Mouse (Mus musculus): Measurements from ENCODE around the gene Copz2.
"Not testable (repeated sequence)": the region's sequence is repeated elsewhere in the genome, so short reads cannot be mapped to it uniquely, and the experiment has no call there.

Gene Copz2

GRCm38 (mm10) chr11:96829813-96830538 lies 19.7 kb upstream of the Copz2 start, which contains the start of gene Nfe2l1:
TSS of gene Nfe2l1 (minus strand) at chr11:96829968.
- DNase-seq = peak; percentile 99

- no peak for DNase-seq
Observed at GRCm38 (mm10) chr11:96830539-96831216, 19.0 kb upstream of the Copz2 start.

DNA sequence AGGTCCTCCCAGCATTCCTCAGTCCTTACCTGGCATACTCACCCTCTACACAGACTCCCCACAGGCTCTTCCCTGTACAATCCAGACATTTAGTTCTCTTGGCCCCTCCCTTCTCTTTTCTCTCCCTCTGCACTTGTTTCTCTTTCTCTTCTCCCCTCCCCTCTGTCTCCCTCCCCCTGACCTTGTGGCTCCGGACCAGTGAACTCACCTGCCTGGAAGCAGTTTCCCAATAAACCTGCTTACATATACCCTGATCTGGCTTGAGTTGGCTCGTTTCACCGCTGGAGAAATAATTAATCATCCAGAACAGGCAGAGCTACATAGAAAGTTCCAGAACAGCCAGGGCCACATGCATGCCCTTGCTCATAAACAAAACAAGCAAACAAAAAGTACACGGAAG lies 18.2 kb upstream of the Copz2 start:
- DNase-seq = peak; percentile 59

- DNase-seq = no peak
Observed at GRCm38 (mm10) chr11:96832541-96832940, 17.1 kb upstream of the Copz2 start.

DNA sequence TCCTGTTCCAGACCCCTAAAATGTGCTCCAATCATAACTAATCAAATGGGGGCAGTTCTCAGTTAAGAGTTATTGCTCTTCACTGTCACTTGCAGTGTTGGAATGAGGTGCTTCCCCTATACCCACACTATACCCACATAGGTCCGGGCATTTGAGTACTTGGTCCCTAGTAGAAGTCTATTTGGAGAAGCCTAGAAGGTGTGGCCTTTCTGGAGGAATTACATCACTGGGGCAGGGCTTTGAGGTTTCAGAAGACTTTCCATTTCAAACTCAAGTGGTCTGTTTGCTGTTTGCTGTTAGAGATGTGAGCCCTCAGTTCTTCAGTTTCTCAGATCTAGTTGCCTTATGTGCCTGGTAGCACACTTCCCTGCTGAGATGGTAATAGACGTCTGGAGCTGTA lies 16.7 kb upstream of the Copz2 start:
- no peak for DNase-seq

DNA sequence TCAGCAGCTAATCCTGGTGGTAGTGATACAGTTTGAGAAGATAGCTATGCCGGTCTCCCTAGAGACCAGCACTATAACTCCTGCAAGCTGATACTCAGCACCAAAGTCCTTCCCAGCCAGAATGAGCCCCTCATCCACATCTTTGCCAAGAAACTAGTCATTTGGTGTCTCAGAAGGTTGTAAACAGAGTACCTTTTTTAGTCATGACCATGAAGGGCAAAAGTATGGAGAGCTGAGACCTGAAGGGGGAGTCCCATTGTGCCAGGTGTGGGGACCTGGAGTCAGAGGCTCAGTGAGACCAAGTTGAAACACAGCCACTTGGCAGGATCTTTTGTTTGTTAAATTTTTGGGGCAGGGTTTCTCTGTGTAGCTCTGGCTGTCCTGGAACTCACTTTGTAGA lies 15.5 kb upstream of the Copz2 start:
- DNase-seq = no peak

DNA sequence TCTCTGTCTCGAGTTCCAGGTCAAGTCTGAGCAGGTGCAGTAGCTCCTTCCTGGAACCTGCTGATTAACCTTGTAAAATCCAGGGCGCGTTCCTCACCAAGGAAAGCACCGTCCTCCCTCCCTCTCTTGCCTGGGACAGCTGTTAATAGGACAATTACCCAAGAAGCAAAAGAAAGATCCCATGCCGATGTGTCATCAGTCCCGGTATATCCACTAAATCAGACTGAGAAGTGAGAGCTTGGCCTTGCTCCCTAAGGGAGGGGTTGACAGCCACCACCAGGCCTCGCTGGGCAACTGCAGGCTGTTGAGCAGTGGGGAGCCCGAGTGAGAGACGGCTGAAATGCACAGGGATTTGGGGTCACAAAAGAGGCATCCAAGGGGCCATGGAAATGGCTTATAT lies 12.4 kb upstream of the Copz2 start:
- peak; percentile 31 for DNase-seq

DNA sequence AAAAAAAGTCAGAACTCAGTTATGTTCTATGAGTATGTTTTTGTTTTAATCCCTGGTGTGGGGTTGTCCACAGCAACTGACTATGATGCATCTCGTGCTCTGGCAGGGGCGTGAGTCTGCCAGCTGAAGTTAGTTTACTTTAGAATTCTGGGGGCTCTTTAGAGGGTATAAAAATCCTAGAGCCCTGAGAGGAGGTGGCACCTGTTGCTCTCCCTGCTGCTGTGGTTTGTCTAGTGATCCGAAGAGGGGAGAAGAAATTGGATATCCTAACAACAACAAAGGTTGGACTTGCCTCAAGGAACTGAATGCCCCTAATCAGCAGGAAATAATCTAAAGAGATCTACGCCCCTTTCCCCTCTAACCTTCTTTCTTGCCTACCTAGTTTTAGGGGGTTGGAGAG lies 11.3 kb upstream of the Copz2 start:
- no peak for DNase-seq

DNA sequence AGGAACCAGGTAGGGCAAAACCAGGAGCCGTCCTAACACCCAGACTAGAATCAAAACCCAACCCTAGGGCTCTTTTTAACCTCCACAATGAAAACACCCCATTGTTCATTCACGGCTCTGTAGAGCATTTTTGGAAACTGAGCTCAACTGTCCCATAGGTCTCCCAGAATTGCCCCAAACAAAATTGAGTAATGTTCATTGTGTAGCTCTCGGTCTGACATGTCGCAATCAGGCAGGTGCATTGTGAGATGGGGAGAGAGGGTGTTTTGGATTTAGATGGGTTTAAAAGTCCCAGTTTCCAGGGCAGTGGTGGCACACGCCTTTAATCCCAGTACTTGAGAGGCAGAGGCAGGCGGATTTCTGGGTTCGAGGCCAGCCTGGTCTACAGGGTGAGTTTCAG lies 10.2 kb upstream of the Copz2 start:
- no peak for DNase-seq

DNA sequence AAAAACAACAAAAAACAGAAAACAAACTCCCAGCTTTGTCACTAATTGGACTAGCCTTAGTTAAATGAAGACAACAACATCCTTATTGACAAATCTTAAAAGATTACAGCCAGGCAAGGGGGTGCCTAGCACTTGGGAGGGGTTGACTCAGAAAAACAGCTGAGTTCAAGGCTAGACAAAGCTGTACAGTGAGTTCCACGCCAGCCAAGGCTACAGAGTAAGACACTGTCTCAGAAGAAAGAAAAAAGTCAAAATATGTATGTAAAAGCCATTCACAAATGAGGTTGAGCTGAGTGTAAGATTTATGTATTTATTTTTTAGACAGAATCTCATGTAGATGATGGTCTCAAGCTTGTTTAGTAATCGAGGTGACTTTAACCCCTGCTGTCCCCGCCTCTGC lies 9.8 kb upstream of the Copz2 start:
- DNase-seq = no peak

DNA sequence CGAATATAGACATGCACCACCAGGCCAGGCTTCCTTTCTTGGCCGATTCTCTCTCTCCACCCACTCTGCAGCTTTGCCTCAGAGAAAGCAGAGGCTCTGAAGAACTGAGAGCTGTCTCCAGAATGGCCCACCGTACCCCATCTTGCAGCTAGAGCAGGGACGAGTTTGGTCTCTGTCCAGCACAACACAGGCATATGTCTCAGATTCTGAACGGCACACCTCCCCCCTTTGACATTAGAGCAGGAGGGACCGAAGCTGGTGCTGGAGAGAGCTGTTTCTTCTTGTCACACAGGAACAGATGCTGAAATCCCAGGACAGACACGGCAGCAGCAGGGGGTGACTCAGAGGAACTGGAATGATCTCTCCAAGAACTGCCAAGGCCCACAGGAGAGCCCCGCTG lies 9.4 kb upstream of the Copz2 start:
- no peak for DNase-seq

DNA sequence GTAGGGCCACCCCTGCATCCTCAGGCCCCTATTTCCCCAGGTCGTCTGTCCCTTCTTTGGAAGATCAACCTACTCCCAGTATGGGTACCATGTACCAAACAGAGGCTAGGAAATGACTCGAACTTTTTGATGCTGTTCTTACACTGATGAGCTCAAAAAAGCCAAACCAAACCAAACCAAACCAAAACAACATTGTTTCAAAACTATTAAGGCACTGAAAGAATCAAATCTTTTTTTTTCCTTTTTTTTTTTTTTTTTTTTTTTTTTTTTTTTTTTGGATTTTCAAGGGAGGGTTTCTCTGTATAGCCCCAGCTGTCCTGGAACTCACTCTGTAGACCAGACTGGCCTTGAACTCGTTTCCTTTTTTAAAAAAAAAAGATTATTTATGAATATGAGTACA lies 6.0 kb upstream of the Copz2 start:
- DNase-seq = no peak

- no peak for DNase-seq
Observed at GRCm38 (mm10) chr11:96847240-96847639, 2.4 kb upstream of the Copz2 start.

- no peak for DNase-seq
Observed at GRCm38 (mm10) chr11:96848694-96849093, 976 bp upstream of the Copz2 start.

DNA sequence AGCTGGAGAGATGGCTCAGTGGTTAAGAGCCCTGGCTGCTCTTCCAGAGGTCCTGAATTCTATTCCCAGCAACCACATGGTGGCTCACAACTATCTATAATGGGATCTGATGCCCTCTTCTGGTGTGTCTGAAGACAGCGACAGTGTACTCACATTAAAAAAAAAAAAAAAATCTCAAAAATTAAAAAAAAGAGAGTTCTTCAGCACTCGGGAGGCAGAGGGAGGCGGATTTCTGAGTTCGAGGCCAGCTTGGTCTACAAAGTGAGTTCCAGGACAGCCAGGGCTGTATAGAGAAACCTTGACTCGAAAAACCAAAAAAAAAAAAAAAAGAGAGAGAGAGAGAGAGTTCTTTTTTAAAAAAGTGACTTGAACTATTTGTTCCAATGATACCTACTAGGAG lies 525 bp upstream of the Copz2 start:
- not testable (repeated sequence) for DNase-seq

- no peak for DNase-seq
Observed at GRCm38 (mm10) chr11:96857446-96857845, 7.8 kb downstream of the Copz2 start.

DNA sequence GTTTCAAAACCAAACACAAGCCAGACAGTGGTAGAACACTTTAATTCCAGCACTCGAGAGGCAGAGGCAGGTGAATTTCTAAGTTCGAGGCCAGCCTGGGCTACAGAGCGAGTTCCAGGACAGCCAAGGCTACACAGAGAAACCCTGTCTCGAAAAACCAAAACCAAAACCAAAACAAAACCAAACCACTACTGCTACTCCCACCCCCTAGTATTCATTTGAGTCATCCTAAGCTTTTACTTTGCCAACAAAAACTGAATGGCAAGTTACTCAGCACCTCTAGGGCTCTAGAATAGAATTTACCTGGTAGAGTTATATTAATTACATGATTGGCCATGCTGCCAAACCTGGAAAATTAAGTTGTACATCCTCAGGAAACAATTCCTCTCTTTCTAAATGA lies 10.0 kb downstream of the Copz2 start:
- no peak for DNase-seq

GRCm38 (mm10) chr11:96860564-96860963 lies 10.9 kb downstream of the Copz2 start:
- peak; percentile 93 for DNase-seq

- peak; percentile 72 for DNase-seq
Observed at GRCm38 (mm10) chr11:96861446-96861845, 11.8 kb downstream of the Copz2 start.

- peak; percentile 97 for DNase-seq
Observed at GRCm38 (mm10) chr11:96861878-96862289, 12.2 kb downstream of the Copz2 start.

DNA sequence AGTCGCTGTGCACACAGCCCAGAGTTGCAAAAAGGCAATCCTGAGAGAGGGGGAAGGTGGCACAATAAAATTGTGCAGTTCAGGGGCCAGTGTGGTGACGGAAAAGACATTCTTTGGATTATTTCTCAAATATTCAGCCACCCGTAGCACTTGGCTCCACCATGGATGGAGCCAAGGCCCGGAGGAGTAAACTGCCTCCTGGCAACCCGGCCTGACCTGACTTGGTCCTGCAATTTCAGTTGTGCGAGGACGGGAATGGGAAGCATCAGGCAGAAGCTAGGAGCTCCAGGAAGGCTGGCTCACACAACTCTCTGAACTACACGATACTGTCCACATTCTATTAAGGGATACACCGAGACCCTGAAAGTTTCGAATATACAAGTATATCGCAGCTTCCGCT lies 12.9 kb downstream of the Copz2 start:
- no peak for DNase-seq

DNA sequence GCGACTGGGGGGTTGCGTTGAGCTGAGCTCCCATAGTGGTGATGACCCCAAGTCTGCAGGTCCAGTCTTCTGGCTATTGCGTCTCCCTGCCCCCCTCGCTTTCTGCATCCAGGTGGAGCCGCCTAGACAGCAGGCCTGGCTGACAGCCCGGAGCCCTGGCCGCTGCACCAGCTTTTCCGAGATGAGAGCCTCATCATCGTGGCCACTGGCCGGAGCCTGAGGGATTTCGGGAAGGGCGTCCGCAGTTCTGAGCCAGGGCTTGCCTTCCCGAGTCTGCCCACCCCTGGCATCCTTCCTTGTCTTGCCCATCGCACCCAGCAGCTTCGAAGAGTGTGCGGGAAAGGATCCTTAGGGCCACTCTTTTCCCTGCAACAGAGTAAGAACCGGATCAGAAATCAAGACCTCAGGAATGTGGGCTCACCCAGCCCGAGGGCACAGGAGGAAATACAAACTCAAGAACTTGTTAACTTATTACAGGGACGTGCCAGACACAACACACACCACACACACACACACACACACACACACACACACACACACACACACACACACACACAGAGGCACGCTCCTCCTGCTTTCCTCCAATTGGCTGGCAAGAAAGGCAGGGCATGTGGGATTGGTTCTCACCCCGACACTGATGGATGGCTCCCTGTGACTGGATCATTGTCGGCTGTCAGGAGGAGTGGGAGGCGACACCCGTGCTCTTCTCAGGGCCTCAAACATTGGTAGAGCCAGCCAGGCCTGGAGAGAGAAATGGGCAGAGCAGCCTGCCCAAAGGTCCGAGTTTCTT lies 13.7 kb downstream of the Copz2 start:
- DNase-seq = peak; percentile 71

- peak; percentile 83 for DNase-seq
Observed at GRCm38 (mm10) chr11:96867149-96867548, 17.5 kb downstream of the Copz2 start.
